Mouse (Mus musculus) left cerebral cortex, postnatal 36 days (tissue): Measurements from ENCODE around the gene Prr23a1. TPM values are rescaled to one million over a fixed set of nuclear protein-coding genes. Genes with fewer than 3 reads are reported as not detected.

Experiments
- DNase-seq, 2 experiments: peaks; one replicate each; pipeline ENCODE4 v3.0.0; 2021 to 2022; ENCODE audit warnings: low spot score in 2 of 2, mixed read lengths in 1 of 2
- intact Hi-C: fragments of 180-260 bp; cut with DNase I; formaldehyde crosslinking; loops from one replicate; pipeline ENCODE4 v1.15.1; 2025
- total RNA-seq, 2 experiments: library from RNA; stranded (reverse); gene quantifications; 2 replicates each; pipeline ENCODE4 v1.2.3; 2021

Prr23a1 gene
- total RNA-seq: not detected

- intact Hi-C loops: no loop called here
- no peak for DNase-seq
These were observed at the start of gene Prr23a1 for GRCm38 (mm10) chr9:98842117-98842516. TSS of gene Prr23a1 (plus strand) at chr9:98842503.

DNA sequence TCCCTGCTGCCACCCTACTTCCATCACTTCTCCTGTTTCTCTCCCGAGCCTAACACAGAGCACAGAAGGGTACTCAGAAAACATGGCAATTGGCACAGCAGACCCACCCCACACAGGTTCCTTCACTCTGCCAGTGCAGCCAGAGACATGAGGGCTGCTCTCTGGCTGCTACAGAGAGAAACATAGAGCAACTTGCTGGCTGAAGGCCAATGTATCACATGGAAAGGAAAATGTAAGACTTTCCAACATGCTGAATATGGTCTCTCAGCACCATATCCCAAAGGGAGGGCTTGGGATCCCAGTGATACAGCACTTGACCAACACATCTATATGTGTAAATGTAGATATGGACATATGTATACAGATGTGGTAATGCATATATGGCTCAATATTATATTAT, 43.3 kb upstream of the Prr23a1 start:
- intact Hi-C loops: no loop called here
- DNase-seq: no peak

GRCm38 (mm10) chr9:98803971-98804370, 38.3 kb upstream of the Prr23a1 start:
- intact Hi-C loops: no loop called here
- no peak for DNase-seq

GRCm38 (mm10) chr9:98805511-98805910, 36.8 kb upstream of the Prr23a1 start:
- intact Hi-C loops: no loop called here
- no peak for DNase-seq

- DNase-seq: no peak
- intact Hi-C loops: no loop called here
These were observed 36.4 kb upstream of the Prr23a1 start for GRCm38 (mm10) chr9:98805934-98806333.

- intact Hi-C loops: no loop called here
- DNase-seq: no peak
These were observed 34.7 kb upstream of the Prr23a1 start for GRCm38 (mm10) chr9:98807631-98808030.

- DNase-seq: peak; percentile 16 to 22
- intact Hi-C loops: loop anchor here (1.0 kb wide), 2 partner anchors 164 to 195 kb away; no protein-coding TSS in a partner anchor
These were observed 32.8 kb upstream of the Prr23a1 start for GRCm38 (mm10) chr9:98809526-98809925.

GRCm38 (mm10) chr9:98816066-98816465, 26.2 kb upstream of the Prr23a1 start:
- intact Hi-C loops: no loop called here
- DNase-seq: no peak

- DNase-seq: no peak
- intact Hi-C loops: no loop called here
These were observed 24.7 kb upstream of the Prr23a1 start for GRCm38 (mm10) chr9:98817592-98817991.

DNA sequence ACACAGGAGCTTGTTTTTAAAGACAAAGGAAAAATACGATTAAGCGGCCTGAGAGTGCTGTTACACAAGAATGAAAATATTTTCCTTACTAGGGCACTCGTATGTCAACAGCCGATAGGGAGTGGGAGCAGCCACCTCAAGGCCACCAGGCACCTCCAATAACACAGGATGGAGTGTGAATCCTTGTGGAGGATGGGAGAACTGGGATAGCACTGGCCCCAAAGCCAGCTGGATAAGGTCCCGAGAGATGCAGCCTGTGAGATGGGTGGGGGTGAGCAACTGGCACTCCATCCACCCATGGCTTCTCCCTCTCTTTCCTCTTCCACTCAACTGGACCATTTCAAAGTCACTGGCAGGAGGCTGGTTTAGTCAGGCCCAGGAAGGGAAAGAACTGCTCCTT, 23.3 kb upstream of the Prr23a1 start:
- intact Hi-C loops: no loop called here
- no peak for DNase-seq

- intact Hi-C loops: no loop called here
These were observed 22.8 kb upstream of the Prr23a1 start for GRCm38 (mm10) chr9:98819481-98819880.

DNA sequence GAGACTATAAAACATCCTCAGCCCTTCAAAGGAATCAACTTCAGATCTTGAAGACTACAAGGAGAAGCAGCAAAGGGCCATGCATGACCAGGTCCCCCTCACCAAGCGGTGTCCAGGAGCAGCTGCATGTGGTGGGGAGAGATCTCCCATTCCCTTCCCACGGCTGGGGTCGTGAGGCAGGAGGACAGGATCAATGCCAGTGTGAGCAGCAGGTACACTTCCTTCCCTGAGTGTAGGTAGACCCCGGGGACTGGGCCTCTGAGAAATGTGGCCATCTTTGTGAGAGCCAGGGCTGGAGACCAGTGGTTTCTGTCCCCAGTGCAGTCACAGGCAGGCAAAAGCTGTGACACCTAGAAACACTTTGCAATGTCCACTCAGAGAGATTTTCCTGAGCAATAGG, 21.8 kb upstream of the Prr23a1 start:
- intact Hi-C loops: no loop called here
- DNase-seq: no peak

More at GRCm38 (mm10) chr9:98819481-98819880, 22.8 kb upstream of the Prr23a1 start:
- no peak for DNase-seq

DNA sequence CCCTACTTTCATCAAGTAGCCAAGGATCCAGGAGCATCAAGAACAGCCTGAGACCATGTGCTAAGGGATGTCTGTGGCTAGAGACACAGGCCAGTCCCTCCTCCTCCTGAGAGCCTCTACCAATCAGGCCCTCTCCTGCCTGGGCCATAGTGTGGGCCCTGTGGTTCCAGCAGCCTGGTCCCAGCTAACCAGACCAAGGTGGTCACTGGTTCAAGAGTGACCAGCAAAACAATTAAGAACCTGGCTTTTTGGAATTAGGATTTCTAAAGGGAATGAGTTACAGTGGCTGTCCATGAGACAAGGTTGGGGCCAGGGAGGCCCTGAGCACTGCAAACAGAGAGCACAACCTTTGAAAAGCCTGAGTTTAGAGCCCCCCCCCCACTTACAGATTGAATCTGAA, 21.2 kb upstream of the Prr23a1 start:
- no peak for DNase-seq
- intact Hi-C loops: no loop called here

DNA sequence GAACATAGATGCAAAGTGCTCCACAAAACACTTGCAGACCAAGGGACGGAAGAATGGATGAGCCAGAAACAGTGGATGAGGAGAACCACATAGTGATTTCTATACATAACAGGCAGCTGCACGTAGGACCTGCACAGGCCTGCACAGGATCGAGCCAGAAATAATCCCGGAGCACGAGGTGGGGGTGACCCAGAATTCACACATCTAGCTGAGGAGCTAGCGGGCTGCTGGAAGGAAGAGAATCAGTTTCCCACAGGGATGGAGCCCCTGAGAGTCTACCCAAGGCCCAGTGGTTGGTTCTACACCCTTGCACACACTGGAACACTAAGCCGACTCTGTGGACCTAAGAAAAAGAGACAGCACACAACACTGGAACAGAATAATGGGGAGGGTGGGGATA, 18.5 kb upstream of the Prr23a1 start:
- no peak for DNase-seq
- intact Hi-C loops: no loop called here

- intact Hi-C loops: no loop called here
- no peak for DNase-seq
These were observed 12.8 kb upstream of the Prr23a1 start for GRCm38 (mm10) chr9:98829508-98829907.

DNA sequence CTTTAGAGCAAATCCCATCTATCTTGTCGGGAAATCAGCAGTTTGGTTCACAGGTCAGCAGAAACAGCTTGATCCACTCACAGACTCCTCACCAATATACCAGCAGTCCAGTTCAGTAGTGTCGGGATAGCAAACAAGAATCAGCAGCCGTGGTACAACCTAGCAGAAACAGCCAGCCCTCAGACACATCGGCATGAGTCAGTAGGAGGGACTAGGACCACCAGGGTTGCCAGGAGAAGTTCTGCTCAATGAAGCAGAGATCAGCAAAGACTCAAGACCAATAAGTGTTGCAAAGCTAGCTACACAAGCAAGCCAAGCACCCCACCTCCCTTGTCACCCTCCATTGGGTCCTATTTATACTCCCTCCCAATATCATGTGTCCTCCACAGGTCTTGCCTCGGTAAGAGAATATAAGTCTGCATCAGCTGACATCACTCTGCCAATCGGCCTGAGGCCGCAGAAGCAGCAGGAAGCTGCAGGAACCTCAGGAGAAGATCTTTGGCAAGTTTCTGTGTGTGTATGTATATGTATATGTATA, 4.7 kb upstream of the Prr23a1 start:
- DNase-seq: no peak
- intact Hi-C loops: no loop called here

DNA sequence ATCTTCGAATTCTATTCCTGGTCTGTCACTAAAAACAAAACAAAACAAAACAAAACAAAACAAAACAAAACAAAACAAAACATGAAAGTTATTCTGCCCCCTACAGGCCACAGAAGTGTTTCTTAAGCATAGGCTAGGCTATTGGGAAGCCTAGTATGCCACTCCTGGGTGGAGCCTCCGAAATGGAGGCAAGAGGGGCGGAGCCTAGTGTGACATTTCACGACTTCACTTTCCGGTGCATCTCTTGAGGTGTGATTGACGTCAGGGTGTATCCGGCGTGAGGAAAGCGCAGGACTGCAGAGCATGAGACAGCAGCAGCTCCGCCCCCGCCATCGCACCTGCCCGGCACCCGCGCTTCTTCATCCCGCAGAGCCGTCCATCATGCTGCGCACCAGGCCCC, 13.9 kb downstream of the Prr23a1 start, which contains the start of gene Prr23a2:
Gene Prr23a2 (plus strand): TSS at position 285 of the 400 bp plus-strand sequence.
- intact Hi-C loops: no loop called here
- DNase-seq: no peak

GRCm38 (mm10) chr9:98863463-98863862, 21.2 kb downstream of the Prr23a1 start:
- intact Hi-C loops: no loop called here
- DNase-seq: no peak

DNA sequence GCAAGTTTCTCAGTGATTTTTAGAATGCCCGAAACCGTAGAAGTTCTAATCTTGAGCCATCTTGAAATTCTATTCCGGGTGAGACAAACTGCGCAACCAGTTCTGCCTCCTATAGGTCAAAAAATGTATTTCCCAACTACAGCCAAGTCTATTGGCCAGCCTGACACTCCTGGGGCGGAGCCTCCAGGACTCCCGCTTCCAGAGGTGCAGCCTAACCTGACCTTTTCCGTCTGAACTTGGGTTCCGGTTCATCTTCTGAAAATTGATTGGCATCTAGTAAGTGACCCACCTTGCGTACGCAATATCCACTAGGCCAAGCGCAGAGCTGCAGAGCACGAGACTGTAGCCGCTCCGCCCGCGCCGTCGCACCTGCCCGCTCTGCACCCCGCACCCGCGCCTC, 22.3 kb downstream of the Prr23a1 start, which contains the start of gene Prr23a3:
Gene Prr23a3 (plus strand): TSS at position 197 of the 400 bp plus-strand sequence.
- no peak for DNase-seq
- intact Hi-C loops: no loop called here
